Comparison of ENCODE assay signal across 21 mouse cellular contexts in the genomic region with DNA sequence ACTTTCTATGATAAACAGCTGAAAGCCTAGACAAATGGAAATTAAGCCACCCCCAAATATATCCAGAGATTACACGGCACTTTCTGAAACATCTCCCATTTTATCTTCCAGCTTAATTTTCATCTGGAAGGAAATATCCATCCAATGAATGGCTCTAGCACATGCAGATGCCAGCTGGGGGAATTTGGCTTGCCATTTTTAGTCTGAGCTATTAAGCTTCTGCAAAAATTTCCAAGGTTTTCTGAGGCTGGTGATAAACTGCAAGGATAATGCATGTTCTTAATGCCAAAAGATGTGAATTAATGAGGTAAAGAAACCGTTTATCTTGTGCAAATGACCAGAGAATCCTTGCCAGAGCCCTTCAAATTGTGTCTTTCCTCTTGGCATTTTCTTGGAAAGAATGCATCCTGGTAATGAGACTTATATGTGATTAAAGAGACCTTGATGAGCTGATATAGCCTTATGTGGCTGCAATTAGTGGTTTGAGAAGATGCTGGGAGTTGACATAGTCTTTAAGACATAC.
"Had no signal": no experiment of that assay in that cellular context is flagged by ENCODE, and none has a peak within 500 bp of the region (broad histone marks: within the 10 kb centered on the region; RNA-seq: fewer than 3 reads in every experiment).

No protein-coding gene starts in this region.

- DNase-seq: kidney, adult 9 months; kidney, postnatal 14 days; kidney, postnatal 4 days; liver; lung, adult 18-20 months; lung, postnatal 10 days; lung, postnatal 36 days; thymus, adult 2 months; thymus, postnatal 14 days; thymus, postnatal 4 days had no signal

- H3K27me3 ChIP-seq: limb, embryonic 13.5 days; liver, embryonic 12.5 days; liver, embryonic 15.5 days; lung, embryonic 15.5 days; megakaryocyte, embryonic 14.5 days; midbrain, embryonic 13.5 days; neural tube, embryonic 15.5 days had no signal

- H3K4me1 ChIP-seq: limb, embryonic 13.5 days; liver, embryonic 12.5 days; liver, embryonic 15.5 days; lung, embryonic 15.5 days; megakaryocyte, embryonic 14.5 days; neural tube, embryonic 12.5 days; neural tube, embryonic 15.5 days had no signal

- H3K4me2 ChIP-seq: limb, embryonic 13.5 days; liver, embryonic 12.5 days; liver, embryonic 15.5 days; lung, embryonic 15.5 days; midbrain, embryonic 13.5 days; neural tube, embryonic 12.5 days; neural tube, embryonic 15.5 days had no signal

- H3K36me3 ChIP-seq: limb, embryonic 10.5 days; limb, embryonic 13.5 days; liver, embryonic 12.5 days; liver, embryonic 15.5 days; lung, embryonic 15.5 days; midbrain, embryonic 10.5 days; midbrain, embryonic 13.5 days; neural tube, embryonic 12.5 days; neural tube, embryonic 15.5 days had no signal

- H3K4me3 ChIP-seq: layer of hippocampus, adult 2 months; limb, embryonic 10.5 days; limb, embryonic 13.5 days; liver, embryonic 12.5 days; liver, embryonic 15.5 days; lung, embryonic 15.5 days; megakaryocyte, embryonic 14.5 days; midbrain, embryonic 10.5 days; midbrain, embryonic 13.5 days; neural tube, embryonic 12.5 days; neural tube, embryonic 15.5 days had no signal

- H3K9ac ChIP-seq: limb, embryonic 13.5 days; liver, embryonic 12.5 days; liver, embryonic 15.5 days; lung, embryonic 15.5 days; midbrain, embryonic 13.5 days; neural tube, embryonic 12.5 days; neural tube, embryonic 15.5 days had no signal

- ATAC-seq: liver, embryonic 12.5 days; midbrain, embryonic 13.5 days had no signal

- H3K9me3 ChIP-seq: limb, embryonic 10.5 days; liver, embryonic 12.5 days; liver, embryonic 15.5 days; lung, embryonic 15.5 days; midbrain, embryonic 10.5 days; midbrain, embryonic 13.5 days; neural tube, embryonic 12.5 days; neural tube, embryonic 15.5 days had no signal

- H3K27ac ChIP-seq: layer of hippocampus, adult 2 months; limb, embryonic 10.5 days; limb, embryonic 13.5 days; liver, embryonic 12.5 days; liver, embryonic 15.5 days; lung, embryonic 15.5 days; midbrain, embryonic 10.5 days; midbrain, embryonic 13.5 days; neural tube, embryonic 12.5 days; neural tube, embryonic 15.5 days had no signal
